Mouse (Mus musculus) retina, postnatal 1 day (tissue): ENCODE data around the gene Zfp579.
"Not testable (repeated sequence)": the region's sequence is repeated elsewhere in the genome, so short reads cannot be mapped to it uniquely, and the experiment has no call there.

Experiments used
- DNase-seq: peaks from one replicate; pipeline ENCODE4 v3.0.0-alpha.2; 2012

Gene Zfp579

GRCm38 (mm10) chr7:4996003-4996895 is at the start of gene Zfp579:
Zfp579 (minus strand) TSS chr7:4996158.
- DNase-seq, result peak; percentile 96

- no peak for DNase-seq
Observed at GRCm38 (mm10) chr7:5044981-5045380, 49.0 kb upstream of the Zfp579 start.

DNA sequence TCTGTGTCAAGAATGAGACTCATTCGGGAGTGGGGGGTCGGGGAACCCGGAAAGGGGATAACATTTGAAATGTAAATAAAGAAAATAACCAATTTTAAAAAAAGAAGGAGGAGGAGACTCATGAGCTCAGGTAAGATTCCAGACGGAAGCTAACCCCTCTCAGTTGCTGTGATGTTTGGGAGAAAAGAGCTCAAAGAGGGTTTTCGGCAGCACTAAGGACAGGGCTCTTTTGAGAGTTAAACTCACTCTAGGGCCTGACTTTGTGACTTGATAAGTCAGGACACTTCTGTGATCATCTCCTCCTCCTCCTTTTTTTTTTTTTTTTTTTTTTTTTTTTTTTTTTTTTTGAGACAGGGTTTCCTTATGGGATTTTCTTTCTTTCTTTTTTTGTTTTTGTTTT is 43.0 kb upstream of the Zfp579 start:
- no peak for DNase-seq

DNA sequence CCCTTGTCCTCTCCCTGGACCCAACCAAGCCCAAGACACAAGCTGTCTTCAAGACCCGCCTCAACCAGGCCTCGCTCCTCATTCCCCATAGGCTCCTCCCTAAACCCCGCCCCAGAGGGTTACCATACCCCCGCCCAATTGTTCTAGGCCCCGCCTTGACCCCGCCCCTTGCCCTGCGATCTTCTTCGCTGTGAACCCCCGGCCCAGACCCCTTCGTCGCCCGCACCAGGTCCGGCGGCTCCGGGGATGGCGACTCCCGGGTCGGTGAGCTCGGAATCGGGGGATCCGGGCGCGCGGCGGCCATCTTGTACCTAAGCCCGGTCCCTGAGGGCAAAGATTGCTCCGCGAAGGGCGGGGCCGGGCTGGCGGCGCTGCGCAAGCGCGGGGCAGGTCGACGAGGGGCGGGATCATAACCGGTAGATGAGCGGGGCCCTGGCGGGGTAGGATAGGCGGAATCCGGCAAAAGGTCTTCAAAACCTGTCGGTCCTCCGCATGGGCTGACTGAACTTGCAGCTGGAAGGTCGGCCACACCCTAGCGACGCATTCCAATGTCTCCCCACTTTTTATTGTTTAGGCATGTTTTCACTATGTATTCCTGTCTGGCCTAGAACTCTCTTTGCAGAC is 42.3 kb upstream of the Zfp579 start, which contains the start of gene Zfp784:
TSS of gene Zfp784 (minus strand) at position 338 of the 624 bp plus-strand sequence.
- DNase-seq, result peak; percentile 95

GRCm38 (mm10) chr7:5037467-5037866 is 41.5 kb upstream of the Zfp579 start:
- DNase-seq, result no peak

DNA sequence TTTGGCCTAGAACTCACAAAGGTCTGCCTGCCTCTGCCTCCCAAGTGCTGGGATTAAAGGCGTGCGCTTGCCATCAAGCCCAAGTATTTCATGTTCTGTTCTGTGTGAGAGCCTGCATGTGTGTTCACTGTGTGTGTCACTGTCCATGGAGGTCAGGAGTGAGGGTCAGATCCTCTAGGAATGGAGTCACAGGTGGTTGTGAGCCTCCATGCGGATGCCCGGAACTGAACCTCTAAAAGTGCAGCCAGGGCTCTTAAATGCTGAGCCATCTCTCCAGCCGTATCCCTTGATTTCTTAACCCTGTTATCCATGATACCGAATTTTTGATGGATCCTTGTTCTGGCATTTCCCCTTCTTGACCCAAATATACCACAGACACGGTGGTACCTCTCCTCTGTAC is 41.1 kb upstream of the Zfp579 start:
- DNase-seq, result no peak

DNA sequence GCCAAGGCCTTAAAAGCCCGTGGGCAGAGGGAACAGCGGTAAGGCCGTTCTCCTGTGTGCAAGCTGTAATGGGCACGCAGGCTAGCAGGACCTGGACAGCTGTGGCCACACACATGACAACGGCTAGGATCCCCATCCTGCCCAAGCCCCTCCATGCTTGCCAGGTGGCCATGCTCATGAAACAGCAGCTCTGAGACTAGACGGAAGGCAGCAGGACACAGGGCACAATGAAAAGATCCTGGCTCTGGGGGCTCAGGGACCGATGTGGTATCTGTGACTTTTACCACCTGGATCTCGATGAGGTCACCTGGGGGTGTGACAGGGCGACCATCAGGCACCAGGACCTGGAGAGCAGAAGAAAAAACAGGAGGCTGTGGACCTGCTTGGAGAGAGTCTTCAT is 40.2 kb upstream of the Zfp579 start:
- no peak for DNase-seq

DNA sequence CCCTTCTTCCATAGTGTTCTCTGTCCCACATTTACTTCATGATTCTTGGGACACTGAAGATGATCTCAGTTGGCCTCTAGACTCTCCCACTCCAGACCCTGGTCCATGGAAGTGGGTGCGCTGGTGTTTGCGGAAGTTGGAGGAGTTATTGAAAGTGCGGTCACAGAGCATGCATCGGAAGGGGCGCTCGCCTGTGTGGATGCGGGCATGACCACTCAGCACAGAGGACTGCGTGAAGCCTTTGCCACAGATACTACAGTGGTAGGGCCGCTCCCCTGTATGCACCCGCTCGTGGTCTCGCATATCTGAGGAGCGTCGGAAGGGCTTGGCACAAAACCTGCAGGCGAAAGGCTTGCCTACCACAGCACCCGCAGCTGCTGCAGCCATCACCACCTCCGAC is 39.7 kb upstream of the Zfp579 start:
- DNase-seq, result no peak

GRCm38 (mm10) chr7:5033818-5034217 is 37.9 kb upstream of the Zfp579 start, which contains the start of gene 4632433K11Rik:
4632433K11Rik (plus strand) TSS chr7:5034118.
- no peak for DNase-seq

DNA sequence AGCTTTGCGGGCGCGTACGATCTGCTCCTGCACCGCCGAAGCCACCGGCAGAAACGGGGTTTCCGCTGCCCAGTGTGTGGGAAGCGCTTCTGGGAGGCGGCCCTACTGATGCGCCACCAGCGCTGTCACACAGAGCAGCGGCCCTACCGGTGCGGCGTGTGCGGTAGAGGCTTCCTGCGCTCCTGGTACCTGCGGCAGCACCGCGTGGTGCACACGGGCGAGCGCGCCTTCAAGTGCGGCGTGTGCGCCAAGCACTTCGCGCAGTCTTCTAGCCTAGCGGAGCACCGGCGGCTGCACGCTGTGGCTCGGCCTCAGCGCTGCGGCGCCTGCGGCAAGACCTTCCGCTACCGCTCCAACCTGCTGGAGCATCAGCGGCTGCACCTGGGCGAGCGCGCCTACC is 35.5 kb upstream of the Zfp579 start:
- no peak for DNase-seq

GRCm38 (mm10) chr7:5030554-5031275 is 34.8 kb upstream of the Zfp579 start:
- no peak for DNase-seq

- DNase-seq, result no peak
Observed at GRCm38 (mm10) chr7:5029946-5030345, 34.0 kb upstream of the Zfp579 start.

DNA sequence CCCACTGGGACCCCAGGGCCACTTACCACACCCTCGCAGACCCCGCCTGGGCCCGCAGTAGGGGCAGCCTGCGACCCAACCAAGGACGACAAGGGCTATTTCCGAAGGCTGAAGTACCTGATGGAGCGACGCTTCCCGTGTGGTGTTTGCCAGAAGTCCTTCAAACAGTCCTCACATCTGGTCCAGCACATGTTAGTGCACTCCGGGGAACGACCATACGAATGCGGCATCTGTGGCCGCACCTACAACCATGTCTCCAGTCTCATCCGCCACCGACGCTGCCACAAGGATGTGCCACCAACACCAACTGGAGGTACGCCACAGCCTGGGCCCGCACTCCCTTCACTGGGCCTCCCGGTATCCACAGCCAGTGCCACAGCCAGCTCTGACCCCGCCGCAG is 33.6 kb upstream of the Zfp579 start:
- no peak for DNase-seq

- DNase-seq, result no peak
Observed at GRCm38 (mm10) chr7:5021197-5021596, 25.2 kb upstream of the Zfp579 start.

- DNase-seq, result no peak
Observed at GRCm38 (mm10) chr7:5020685-5021084, 24.7 kb upstream of the Zfp579 start.

DNA sequence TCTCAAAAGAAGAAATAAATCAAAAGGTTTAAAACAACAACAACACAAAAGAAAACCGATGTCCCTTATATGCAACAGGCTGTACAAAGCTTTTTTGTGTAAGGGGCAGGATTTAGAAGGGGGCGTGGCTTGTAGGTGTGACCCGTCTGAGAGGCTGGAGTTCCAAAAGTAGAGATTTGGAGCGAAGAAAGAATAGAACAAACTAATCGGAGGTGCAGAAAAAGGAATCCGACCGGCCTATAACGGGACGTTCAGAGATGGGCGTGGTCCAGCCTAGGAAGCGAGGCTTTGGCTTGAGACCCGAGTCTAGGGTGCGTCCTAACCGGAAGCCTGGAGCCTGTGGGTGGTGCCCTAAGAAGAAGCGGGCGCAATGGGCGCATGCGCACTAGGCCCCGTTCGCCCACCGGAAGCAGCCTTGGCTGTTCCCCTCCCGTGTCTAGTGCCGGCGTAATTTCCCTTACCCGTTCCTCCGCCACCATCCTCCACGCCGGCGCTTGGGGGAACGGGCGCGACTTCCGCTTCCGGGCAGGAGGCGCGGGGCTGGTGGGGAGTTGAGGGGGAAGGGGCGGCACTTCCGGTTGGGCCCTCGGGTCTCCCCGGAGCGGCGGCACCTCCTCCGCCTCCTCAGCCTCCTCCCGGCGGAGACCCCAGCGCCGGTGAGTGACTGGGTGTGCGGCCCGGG is 24.2 kb upstream of the Zfp579 start, which contains the start of the genes Zfp865 and Ccdc106:
TSS of gene Zfp865 (plus strand) at position 377 of the 682 bp plus-strand sequence.
TSS of gene Ccdc106 (plus strand) at position 554 of the 682 bp plus-strand sequence.
- DNase-seq, result peak; percentile 99

GRCm38 (mm10) chr7:5019576-5019975 is 23.6 kb upstream of the Zfp579 start:
- DNase-seq, result not testable (repeated sequence)

DNA sequence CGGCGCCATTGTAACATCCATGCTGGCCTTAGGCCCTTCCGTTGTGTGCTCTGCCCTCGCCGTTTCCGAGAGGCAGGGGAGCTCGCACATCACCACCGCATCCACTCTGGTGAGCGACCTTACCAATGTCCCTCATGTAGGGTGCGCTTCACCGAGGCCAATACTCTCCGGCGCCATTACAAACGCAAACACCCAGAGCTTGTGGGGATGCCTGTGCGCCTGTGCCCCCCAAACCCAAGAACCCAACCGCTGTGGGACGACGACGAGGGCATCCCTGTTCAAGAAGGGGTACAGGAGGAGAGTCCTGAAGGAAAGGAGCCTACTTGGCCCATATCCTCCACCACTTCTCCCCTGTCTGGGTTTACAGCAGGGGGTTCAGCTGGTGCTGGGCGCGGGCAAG is 22.0 kb upstream of the Zfp579 start:
- no peak for DNase-seq

DNA sequence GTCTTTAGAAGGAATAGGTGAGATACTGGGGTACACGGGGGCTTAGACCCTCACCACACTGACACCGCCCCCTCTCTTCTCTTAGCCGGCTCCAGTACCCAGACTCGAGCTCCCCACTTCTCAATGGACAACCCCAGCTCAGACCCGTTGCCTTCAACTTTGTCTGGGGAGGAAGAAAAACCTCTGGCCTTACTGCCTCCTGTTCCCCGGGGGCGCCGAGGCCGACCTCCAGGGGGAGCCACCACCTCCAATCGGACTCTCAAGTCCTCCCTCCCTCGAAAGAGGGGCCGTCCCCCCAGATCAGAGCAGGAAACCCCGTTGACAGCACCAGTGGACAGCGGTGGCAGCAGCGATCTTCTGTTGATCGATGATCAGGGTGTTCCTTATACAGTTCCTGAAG is 21.4 kb upstream of the Zfp579 start:
- DNase-seq, result no peak

GRCm38 (mm10) chr7:5016920-5017319 is 21.0 kb upstream of the Zfp579 start:
- DNase-seq, result no peak

GRCm38 (mm10) chr7:5016057-5016456 is 20.1 kb upstream of the Zfp579 start:
- no peak for DNase-seq

DNA sequence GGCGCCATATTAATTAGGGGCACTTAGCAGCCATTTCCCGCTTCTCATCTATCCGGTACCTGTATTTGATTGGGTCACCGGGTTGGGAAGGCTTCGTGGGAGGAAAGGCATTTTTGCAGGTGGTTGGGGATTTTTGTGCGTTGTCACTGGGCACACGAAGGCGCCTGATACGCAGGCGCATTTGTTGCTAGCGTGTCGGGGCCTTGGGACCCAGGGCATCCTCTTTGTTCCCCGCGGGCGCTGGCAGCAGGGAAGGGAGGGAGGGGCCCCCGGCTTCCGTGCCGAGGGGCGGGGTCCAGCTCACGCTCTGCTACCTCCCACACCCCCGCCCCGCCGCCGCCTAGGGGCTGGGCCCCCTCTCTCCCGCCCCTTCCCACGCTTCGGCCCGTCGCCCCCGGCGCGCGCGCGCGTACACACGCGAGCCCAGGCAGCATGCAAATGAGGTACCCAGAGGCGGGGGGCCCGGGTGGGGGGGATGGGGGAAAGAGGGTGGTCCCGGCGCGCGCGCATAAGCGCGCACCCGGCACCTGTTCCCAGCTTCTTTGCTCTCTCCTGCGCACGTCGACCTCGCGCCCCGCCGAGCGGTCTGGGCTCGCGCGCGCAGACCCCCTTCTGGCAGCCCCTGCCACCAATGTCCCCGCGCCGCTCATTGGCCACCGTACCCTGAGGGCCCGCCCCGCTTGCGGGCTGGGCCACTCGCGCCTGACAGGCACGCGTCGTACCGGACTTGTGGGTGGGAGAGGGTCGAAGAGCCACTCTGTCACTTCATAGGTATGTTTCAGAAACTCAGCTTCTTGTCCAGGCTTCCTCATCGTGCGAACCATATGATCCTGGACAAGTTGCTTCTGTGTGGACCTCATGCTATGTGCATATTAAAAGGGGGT is 19.4 kb upstream of the Zfp579 start, which contains the start of gene Gm44973:
TSS of gene Gm44973 (plus strand) at position 379 of the 884 bp plus-strand sequence.
- DNase-seq, result peak; percentile 98
